Mouse (Mus musculus) lung, adult 2 months (tissue): ENCODE data around the gene Gm34653.
"Not testable (repeated sequence)": the region's sequence is repeated elsewhere in the genome, so short reads cannot be mapped to it uniquely, and the experiment has no call there.

Source experiments
- CTCF ChIP-seq: fragments of 200-500 bp; IDR thresholded peaks from 2 replicates; pipeline ENCODE4 v1.5.1; 2011; ENCODE audit warnings: mild to moderate bottlenecking, low read length, control low read depth; ENCODE audit not compliant: insufficient read depth
- POLR2A ChIP-seq: fragments of 200-500 bp; IDR thresholded peaks from 2 replicates; pipeline ENCODE4 v1.6.1; 2011; ENCODE audit warnings: low read depth, mild to moderate bottlenecking, control low read depth, low read length, borderline replicate concordance; ENCODE audit errors: extremely low read depth

GRCm38 (mm10) chr2:34815893-34816292 is 16.9 kb upstream of the Gm34653 start:
- TF ChIP-seq POLR2A, CTCF: not testable (repeated sequence)
